Mouse (Mus musculus) CD4-positive, CD25-positive, alpha-beta regulatory T cell, adult 4 months (primary cell): ENCODE results near the gene Stxbp6. TPM values are rescaled to one million over a fixed set of nuclear protein-coding genes. Genes with fewer than 3 reads are reported as not detected.
"Not testable (repeated sequence)": the region's sequence is repeated elsewhere in the genome, so short reads cannot be mapped to it uniquely, and the experiment has no call there.

Experiments used
- ATAC-seq: one replicate; pipeline ENCODE4 v1.8.0; 2017
- polyA plus RNA-seq, 2 experiments: library from polyadenylated mRNA; unstranded; fragments of 100-300 nt; shearing (Covaris generic); gene quantifications; one replicate each; pipeline ENCODE4 v1.2.1; 2017

Gene Stxbp6
- polyA plus RNA-seq, 2 experiments from 2014 or later = not detected

DNA sequence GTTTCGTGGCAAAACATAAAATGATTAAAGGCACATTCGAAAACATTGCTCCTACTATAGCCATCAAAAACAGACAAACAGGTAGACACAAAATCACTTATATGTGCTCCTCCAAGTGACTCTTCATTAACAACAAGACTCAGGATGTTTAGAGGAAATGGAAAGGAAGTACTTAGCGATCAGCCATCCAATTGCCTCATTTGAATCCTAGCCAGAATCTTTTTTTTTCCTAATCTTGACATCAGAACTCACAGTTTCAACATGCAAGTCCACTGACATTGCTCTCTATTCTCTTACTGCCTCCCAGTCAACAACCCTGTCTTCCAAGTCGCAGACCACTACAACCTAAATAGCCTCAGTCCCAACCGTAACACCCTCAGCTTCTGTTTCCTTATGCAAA is 21.2 kb downstream of the Stxbp6 start:
- no peak for ATAC-seq

DNA sequence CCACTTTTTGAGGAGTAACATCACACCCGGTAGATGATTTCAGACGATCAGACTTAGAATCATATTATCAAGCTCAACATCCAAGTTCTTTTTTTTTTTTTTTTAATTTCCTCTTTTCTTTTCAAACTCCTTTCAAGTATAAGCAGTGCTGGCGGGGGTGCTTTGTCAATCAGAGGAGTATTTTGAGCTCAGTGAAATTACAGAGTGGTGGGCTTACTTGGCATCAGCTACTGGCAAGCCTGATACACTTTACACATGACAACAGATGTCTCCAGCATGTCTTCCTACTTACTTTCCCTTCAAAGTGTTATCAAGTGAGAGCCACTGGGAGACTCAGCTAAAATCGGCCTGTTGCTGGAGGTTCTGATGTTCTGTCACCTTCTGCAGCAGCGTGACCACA is 21.6 kb downstream of the Stxbp6 start:
- ATAC-seq = no peak

DNA sequence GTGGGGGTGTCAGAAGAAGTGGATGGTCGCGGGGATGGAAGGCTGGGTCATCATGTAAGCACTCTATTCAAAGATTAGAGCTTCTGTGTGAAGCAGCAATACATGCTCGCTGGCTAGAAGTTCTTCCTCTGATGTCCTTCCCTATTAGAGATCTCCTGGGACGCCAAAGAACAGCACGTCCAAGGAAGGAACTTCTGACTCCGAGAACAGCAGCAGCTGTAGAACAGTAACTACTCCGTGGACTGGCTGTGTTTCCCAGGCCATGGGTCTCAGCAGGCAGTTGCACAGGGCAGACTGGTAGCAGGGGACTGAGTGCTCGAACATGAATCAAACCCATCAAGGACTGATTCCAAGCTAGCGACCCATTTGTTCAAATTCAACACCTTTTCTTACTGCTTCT is 24.6 kb downstream of the Stxbp6 start:
- ATAC-seq = no peak

DNA sequence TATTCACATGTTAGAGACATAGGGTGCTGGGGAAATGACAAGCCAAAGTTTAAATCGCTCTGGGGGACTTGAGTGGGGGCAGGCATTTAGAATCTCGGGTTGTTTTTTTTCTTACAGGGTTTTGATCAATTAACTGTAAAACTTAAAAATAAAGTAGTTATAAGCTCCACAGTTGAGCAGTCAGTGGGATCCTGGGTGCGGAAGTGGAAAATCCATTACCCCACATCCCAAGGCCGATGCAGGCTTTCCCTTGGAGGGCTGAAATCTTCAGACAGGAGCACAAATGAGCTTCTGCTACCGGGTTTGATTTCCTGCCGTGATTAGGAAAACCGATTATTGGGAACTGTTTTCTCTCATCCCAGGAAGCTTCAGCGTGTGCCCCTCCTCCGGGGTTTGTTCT is 26.8 kb downstream of the Stxbp6 start:
- not testable (repeated sequence) for ATAC-seq

DNA sequence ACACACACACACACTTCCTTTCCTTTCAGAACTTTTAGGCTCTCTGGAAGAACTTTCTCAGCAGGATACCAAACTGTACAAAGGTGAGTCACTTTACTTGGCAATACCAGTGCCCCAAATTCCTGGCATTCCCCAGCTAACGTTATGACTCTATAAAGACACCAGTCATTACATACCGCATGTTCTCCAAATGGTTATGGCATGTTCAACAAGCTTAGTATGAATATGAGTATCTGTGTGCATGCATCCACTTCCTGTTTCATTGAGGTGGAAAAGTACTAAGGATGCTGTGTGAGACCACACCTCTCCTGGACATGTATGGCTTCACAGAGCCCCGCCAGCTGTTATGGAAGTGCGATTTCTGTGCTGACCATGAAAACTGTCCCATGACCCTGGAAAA is 27.3 kb downstream of the Stxbp6 start:
- no peak for ATAC-seq

DNA sequence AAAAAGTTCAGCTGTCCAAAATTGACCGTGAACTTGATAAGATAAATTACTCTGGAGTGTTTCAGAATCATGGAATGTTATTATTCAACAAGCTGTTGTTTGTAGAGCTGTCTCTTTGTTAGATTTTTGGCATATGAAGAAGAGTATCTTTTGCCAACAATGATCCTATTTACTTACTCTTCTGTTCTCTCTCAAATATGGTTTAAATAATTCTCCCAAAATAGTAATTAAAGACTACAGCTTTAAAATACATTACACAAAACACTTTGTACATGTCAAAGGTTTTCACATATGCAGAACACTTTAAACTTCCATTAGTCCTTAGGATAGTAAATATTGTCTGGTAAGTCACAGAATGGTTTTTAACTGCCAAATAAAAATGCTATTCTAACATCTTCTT is 29.9 kb downstream of the Stxbp6 start:
- no peak for ATAC-seq

DNA sequence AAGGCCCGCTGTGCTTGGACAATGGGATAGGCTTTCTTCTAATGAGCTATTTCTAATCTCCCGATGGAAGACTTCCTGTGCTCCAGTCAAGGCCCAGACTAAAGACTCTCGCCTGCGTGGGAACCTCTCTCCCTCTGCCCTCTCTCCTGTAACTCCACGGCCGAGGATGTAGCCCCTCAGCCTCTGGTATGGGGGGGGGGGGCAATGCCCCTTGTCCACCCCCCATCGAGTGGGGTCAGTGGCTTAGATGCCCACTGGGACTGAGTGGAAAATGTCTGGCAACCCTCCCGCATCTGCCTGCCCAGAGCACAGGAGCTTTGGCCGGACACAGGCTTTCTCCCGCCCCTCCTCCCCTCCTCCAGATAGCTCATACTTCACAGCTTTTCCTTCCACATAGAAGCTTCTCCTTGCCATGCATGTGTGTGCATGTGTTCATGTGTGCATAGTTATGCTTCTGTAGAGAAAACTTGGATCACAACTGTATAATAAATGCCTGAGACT is 31.9 kb downstream of the Stxbp6 start:
- ATAC-seq = no peak

DNA sequence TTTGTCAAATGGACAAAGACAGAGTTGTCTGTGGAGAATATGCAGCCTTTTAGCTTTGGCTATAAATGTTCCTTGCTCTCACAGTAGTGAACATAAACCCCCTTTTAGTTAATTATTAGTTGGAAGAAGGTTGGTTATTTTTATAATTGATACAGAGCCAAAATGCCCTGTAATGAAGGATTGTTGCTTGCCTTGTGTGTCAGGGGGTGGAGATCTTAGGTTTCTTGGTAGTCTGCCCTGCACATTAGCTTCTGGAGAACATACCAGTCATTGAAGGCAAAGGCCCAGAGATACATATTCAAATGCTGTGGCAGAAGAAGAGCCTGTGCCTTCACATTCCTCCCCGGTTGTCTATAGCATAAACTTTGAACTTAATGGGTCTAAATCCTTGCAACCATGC is 37.0 kb downstream of the Stxbp6 start:
- ATAC-seq = no peak

DNA sequence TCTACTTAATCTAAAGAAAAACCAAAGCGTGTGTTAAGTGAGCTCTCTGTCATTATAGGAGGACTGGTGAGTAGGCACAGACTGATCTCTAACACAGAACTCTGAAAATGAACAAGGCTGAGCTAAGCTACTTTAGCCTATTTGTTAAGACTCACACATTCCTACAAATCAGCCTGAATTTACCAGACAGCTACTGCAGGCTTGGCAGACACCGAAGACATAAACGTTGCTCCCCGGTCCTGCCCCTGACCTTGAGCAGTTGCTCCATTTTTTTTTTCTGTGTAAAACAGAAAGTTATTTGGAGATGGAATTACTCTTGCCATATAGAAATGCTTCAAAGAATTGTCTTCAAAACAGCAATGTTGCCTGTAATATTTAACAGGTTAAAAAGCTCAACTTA is 37.4 kb downstream of the Stxbp6 start:
- no peak for ATAC-seq

DNA sequence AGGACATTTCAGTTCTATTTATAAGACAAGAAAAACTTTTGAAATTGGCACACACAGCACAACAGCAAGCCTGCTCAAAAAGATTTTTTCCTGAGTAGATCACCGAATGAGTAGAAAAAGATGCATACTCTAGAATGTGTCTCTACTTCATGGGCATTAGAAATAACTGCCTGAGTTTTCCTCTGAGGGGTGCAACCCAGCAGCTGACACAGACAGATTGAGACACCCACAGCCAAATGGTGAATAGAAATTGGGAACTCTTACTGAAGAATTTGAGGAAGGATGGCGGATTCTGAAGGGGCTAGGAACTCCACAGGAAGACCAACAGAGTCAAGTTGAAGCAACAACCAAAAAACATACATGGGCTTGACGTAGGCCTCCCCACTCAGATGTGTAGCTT is 43.8 kb downstream of the Stxbp6 start:
- no peak for ATAC-seq

DNA sequence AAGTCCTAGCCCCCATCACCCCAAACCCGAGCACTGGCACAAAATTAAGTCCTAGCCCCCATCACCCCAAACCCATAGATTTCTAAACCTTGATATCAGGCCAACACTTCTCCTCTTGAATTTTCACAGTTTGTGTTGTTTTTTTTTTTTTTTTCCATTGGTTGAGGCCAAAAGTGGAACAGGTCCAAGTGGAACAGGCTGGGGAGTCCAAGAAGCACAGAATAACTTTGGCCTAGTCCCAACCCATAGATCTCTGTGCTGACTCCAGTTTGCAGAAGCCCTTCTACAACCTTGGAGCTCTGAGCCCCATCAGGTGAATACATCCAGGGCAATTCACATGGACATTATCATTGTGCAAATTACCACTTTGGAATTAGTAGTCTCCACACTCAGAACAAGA is 48.2 kb downstream of the Stxbp6 start:
- no peak for ATAC-seq

DNA sequence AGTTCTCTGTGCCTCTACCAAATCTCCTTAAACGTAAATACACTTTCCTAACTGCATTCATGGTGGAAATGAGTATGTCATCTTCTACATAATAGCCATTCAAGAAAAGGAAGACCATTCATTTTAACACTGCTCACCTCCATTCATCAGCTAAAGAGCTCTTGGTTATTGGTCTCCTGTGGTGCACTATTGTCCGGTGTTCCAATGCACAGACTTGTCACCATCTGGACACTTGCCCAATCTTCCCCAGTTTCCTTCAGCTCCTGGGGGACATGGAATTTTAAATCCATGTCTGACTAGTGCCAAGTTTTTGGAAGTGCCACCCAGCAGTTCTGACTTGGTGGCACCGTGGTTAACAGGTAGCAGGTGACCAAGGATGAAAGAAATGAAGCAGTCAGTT is 54.5 kb downstream of the Stxbp6 start:
- no peak for ATAC-seq

DNA sequence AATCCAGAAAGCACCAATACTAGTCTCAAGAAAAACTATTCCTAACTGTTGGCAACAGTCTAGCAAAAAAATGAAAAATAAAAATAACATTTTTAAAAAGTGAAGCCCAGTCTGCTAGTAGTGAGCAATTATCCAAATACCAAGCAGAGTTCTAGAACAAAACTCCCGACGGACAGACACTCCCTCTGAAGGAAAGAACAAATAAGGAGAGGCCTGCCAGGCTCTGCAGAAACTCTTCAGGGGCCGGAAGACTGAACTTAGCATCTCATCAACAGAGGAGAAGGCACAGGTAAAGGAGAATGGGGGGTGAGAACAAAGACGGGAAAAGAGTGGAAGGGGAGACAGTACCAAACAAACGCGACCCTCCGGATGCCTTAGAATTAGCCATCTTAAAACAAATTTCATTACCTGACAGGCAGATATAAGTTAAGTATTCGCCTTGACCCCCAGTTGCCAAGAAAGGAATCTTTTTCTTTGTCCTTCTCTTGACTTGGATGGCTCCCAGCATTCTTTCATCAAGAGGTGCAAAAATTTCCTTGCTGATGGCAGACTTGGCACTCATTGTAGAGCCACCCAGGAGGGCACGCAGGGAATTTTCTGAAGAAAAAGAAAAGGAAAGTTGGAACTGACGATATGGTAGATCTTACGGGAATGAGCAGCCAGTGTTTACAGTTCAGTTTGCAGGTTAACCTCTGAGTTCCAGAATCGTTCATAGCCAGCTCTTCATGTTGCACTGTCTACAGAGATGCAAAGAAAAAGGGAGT is 55.3 kb downstream of the Stxbp6 start:
- ATAC-seq = no peak

DNA sequence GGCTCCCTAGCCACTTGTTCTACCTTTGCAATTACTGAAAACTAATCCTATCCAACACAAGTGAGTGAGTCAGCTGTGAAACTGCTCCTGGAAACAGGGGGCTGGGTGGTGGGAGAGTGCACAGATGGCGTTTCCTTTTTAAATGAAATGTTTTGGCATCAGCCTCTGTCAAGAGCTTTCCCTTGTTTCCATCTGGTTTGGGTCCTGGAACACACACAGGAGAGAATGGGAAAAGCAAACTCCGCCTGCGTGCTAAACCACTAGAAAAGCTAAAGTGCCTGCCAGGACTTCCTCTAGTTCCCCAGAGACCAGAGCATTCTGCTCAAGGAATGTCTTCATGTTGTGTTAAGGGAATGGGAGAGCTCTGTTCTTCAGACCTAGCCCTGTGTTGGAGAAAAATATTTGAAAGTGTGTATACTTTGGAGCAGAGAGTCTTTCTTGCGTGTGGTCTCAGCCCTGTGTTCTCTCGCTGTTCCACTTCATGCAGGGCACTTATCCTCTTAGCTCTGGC is 61.2 kb downstream of the Stxbp6 start:
- no peak for ATAC-seq

DNA sequence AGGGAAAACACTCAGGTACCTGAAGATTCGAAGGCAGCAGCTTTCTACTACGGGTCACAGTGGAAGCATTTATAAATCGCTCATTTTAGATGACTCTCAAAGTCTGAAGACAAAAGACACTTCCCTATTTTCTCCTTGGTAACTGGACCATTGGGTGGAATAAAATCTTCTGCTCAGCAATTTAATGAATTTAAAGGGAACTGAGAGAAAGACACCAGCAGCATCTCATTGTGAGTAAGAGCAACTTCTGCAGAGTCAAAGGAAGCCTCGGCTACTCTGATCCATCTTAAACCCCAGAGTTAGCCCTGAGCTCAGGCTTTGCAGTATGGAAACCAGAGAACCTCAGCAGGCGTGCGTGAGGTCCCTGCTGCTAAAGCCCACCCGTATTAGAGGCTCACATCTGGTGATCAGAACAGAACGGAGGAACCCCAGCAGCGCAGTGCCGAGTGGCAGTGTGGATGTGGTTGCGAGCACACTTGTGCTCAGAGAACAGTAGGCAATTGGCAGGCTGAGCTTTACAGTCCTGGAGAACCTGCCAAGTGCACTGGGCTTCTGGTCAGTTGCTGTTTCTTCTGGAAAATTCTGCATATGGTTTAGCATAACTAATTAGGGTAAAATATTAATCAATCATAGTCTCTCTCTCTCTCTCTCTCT is 62.9 kb downstream of the Stxbp6 start:
- no peak for ATAC-seq

DNA sequence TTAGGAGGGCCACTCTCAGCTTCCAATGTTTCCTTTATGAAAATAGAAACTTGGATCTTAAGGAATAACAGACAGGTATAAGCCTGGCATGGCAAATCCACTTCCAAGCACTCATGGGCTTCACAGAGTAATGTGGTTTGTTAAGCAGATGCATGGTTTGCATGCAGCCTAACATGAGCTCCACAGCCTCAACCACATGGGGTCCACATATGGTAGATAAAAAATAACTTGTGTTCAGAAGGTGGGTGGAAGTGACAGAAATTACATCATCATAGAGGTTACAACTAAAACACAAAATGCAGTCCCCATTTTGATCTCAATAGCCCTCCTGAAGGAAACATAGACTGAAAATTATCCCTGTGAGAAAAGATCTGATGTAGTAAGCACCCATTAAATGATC is 63.5 kb downstream of the Stxbp6 start:
- ATAC-seq = no peak

DNA sequence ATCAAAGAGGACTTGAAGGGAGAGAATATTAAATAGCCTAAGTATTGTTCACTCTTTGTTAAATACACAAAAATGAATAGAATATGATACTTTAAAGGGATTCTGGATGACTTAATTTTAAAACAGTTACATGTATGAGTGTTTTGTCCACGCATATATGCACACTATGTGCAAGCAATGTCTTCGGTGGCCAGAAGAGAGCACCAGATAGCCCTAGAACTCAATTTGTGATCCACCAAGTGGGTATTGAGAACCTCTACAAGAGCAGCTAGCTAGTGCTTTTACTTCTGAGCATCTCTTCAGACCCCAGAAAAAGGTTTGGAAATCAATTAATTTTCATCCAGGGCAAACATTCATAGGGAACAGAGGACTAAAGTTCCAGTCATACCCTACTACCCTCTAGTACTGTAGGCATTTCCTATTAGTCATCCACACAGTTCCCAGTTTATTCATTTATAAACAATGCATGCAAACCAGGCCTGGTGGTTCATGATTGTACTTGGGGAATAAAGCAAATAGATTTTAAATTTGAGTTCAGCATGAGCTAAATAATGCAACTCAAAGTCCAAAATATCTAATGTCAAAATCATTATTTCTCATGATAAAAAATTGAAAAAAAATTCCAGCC is 64.4 kb downstream of the Stxbp6 start:
- no peak for ATAC-seq

DNA sequence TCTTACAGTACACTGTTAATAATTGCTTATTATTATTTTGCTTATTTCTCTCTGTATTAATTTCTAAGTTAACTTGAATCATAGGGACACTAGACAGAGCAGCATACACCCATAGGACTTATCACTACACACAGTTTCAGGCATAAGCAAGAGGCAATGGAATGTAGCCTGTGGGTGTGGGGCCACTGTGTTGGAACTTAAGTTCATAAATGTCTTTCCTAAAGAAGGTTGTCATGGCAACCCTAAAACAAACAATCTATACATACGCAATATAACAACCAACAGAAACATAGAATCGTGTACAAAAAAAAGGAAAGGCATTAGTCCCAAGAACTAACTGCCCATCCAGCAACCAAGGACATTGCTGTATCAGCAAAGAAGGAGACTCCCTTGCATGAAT is 67.9 kb downstream of the Stxbp6 start:
- no peak for ATAC-seq

DNA sequence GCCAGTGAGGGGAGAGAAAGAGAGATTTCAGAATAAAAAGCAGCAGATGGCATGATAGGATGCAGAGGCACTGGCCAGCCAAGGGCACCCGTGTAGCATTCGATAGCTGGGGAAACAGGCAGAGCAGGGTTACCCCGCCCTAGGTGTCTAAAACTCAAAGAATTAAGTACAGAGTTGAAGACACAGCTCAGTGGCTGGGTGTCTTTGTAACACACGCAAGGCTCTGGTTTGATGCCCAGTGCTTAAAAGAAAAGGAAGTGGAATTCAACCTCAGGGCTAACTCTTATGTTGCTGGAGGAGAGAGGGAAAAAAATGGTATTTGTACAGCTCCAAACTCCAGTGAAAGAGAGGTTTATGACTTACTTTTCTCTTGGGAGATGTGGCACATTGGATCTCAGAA is 68.5 kb downstream of the Stxbp6 start:
- no peak for ATAC-seq

DNA sequence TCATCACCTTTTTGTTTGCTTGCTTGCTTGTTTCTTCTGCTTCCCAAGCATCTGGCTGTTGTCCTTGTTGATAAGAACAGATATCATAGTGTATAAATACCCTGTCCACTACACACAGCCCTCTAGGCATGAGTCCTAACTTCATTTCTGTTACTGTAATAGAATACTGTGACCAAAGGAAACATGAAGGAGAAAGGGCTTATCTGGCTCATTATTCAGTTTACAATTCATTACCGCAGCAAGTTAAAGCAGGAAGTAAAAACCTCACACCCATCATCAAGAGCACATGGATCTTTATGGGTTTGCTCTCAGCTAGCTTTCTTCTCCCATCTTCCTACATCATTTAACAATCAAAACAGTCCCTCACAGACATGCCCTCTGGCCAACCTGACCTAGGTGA is 72.5 kb downstream of the Stxbp6 start:
- no peak for ATAC-seq

DNA sequence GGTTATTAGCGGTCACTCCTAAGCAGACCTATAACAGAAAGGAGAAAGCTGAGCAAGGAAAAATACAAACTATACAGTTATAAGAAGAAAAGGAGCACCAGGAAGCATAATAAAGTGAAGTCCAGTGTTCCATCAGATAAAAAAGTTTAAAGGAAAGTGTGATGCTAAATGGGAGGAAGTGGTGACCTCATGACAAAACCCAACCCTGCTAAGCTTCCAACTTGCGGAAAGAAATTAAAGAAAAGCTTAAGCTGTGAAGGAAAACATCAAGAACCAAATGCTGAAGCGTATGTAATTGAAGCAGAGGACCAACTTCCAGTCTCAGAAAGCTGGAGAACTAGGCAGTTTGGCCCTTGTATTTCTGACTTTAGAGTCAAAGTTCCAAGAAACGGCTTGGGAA is 77.1 kb downstream of the Stxbp6 start:
- no peak for ATAC-seq

DNA sequence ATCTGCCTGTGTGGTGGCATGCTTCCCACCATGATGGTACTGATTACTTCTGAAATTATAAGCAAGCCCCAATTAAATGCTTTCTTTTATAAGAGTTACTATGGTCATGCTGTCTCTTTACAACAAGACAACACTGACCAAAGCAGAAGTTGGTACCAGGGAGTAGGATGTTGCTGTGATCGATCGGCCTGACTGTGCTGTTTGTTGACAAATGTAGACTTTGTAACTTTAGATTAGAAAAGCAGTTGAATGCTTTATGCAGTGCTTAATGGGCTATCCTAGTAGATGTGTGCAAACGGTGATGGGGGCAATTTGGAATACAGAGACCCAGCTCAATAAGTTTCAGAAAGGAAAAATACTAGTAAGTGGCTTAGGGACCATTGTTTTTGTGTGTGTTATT is 77.6 kb downstream of the Stxbp6 start:
- no peak for ATAC-seq

DNA sequence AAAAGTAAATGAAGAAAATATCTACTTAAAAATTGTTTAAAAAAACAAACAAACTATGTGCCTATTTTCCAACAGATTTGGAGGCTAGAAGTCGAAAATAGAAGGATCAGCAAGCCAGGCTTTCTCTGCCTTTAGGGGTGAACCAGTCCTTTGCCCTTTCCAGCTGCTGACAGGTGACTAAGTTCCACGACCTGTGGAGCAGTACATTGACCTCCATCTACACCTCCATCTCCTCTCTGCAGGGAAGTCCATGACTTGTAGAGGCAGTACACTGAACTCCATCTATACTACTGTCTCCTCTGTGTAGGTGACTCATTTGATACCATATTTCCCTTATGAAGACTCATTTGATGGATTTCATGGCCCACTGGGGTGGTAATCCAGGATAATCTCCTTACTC is 78.2 kb downstream of the Stxbp6 start:
- no peak for ATAC-seq

DNA sequence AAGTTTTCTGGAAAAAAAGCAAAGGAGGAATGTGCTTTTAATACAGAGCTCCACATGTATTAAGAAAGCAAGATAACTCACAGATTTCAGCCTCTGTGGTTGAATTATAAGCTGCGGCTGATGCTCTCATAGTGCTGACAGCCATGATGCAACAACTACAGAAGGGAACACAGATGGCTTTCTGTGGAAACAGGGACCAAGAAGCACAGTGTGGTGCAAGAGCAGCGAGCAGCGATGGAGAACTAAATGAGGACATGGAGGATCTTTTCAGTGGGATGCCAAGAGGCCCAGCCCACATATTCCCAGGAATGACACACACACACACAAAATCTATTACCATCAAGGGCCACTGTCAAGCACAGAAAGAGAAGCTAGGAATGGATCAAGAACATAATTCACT is 81.1 kb downstream of the Stxbp6 start:
- ATAC-seq = no peak
